Mouse (Mus musculus): ENCODE measurements at regions not wholly inside any gene's neighbourhood (a gene's known extent, or its start where the extent isn't known, plus 50 kb on each side); places are given as distances from the start of the nearest gene placed in this dataset.
"Not testable (repeated sequence)": the region's sequence is repeated elsewhere in the genome, so short reads cannot be mapped to it uniquely, and the experiment has no call there.

GRCm38 (mm10) chr11:93651966-93652365, 233.6 kb downstream of the Utp18 start:
- not testable (repeated sequence) for DNase-seq
